Mouse (Mus musculus): Measurements from ENCODE around the gene H2al1j.
"Not testable (repeated sequence)": the region's sequence is repeated elsewhere in the genome, so short reads cannot be mapped to it uniquely, and the experiment has no call there.

H2al1j gene

GRCm38 (mm10) chrX:11327522-11327921 is at the start of gene H2al1j:
Gene H2al1j (plus strand): TSS chrX:11327822.
- DNase-seq (ENCODE audit: low read depth in 2 of 2, low spot score in 2 of 2): not testable (repeated sequence)

- DNase-seq (ENCODE audit: low read depth in 2 of 2, low spot score in 2 of 2): no peak
These were observed 46.9 kb upstream of the H2al1j start for GRCm38 (mm10) chrX:11280741-11281140.

GRCm38 (mm10) chrX:11288306-11288882 is 39.2 kb upstream of the H2al1j start:
- no peak for DNase-seq (ENCODE audit: low read depth in 2 of 2, low spot score in 2 of 2)

- no peak for DNase-seq (ENCODE audit: low read depth in 2 of 2, low spot score in 2 of 2)
These were observed 38.4 kb upstream of the H2al1j start for GRCm38 (mm10) chrX:11289244-11289643.

GRCm38 (mm10) chrX:11298957-11299356 is 28.7 kb upstream of the H2al1j start, which contains the start of gene H2al1a:
Gene H2al1a (plus strand): TSS chrX:11299257.
- DNase-seq (ENCODE audit: low read depth in 2 of 2, low spot score in 2 of 2): not testable (repeated sequence)

DNA sequence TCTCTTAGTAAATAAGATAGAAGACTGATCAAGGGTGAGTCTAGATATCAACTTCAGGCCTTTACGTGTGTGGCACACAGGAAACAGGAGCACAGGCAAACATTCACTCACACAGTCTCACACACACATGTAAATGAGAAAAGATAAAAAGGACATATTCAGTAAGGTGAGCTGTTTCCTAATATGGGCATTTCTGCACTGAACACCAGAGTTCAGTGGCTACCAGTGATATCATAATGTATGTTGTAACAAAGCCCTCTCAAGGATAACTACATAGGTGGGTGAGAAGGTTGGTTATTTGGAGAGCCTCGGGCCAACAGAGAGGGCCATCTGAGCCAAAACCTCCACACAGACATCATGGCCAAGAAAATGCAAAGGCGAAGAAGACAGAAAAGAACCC is 25.5 kb upstream of the H2al1j start, which contains the start of gene H2al1b:
Gene H2al1b, plus strand, starts transcription at position 301 of the 400 bp plus-strand sequence.
- DNase-seq (ENCODE audit: low read depth in 2 of 2, low spot score in 2 of 2): not testable (repeated sequence)

GRCm38 (mm10) chrX:11305355-11305754 is 22.3 kb upstream of the H2al1j start, which contains the start of gene H2al1c:
Gene H2al1c (plus strand): TSS chrX:11305655.
- not testable (repeated sequence) for DNase-seq (ENCODE audit: low read depth in 2 of 2, low spot score in 2 of 2)

- not testable (repeated sequence) for DNase-seq (ENCODE audit: low read depth in 2 of 2, low spot score in 2 of 2)
These were observed 19.1 kb upstream of the H2al1j start, which contains the start of gene H2al1d for GRCm38 (mm10) chrX:11308524-11308923. Gene H2al1d (plus strand): TSS chrX:11308824.

DNA sequence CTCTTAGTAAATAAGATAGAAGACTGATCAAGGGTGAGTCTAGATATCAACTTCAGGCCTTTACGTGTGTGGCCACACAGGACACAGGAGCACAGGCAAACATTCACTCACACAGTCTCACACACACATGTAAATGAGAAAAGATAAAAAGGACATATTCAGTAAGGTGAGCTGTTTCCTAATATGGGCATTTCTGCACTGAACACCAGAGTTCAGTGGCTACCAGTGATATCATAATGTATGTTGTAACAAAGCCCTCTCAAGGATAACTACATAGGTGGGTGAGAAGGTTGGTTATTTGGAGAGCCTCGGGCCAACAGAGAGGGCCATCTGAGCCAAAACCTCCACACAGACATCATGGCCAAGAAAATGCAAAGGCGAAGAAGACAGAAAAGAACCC is 16.0 kb upstream of the H2al1j start, which contains the start of gene H2al1e:
Gene H2al1e, plus strand, starts transcription at position 301 of the 400 bp plus-strand sequence.
- not testable (repeated sequence) for DNase-seq (ENCODE audit: low read depth in 2 of 2, low spot score in 2 of 2)

GRCm38 (mm10) chrX:11314858-11315257 is 12.8 kb upstream of the H2al1j start, which contains the start of gene H2al1f:
Gene H2al1f (plus strand): TSS chrX:11315158.
- not testable (repeated sequence) for DNase-seq (ENCODE audit: low read depth in 2 of 2, low spot score in 2 of 2)

DNA sequence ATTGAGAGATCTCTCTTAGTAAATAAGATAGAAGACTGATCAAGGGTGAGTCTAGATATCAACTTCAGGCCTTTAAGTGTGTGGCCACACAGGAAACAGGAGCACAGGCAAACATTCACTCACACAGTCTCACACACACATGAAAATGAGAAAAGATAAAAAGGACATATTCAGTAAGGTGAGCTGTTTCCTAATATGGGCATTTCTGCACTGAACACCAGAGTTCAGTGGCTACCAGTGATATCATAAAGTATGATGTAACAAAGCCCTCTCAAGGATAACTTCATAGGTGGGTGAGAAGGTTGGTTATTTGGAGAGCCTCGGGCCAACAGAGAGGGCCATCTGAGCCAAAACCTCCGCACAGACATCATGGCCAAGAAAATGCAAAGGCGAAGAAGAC is 9.7 kb upstream of the H2al1j start, which contains the start of gene H2al1g:
Gene H2al1g, plus strand, starts transcription at position 301 of the 400 bp plus-strand sequence.
- DNase-seq (ENCODE audit: low read depth in 2 of 2, low spot score in 2 of 2): not testable (repeated sequence)

- not testable (repeated sequence) for DNase-seq (ENCODE audit: low read depth in 2 of 2, low spot score in 2 of 2)
These were observed 6.4 kb upstream of the H2al1j start, which contains the start of gene H2al1h for GRCm38 (mm10) chrX:11321192-11321591. Gene H2al1h (plus strand): TSS chrX:11321492.

- DNase-seq (ENCODE audit: low read depth in 2 of 2, low spot score in 2 of 2): not testable (repeated sequence)
These were observed 3.3 kb upstream of the H2al1j start, which contains the start of gene H2al1i for GRCm38 (mm10) chrX:11324359-11324758. Gene H2al1i (plus strand): TSS chrX:11324659.

- DNase-seq (ENCODE audit: low read depth in 2 of 2, low spot score in 2 of 2): no peak
These were observed 18.1 kb downstream of the H2al1j start for GRCm38 (mm10) chrX:11345762-11346161.

DNA sequence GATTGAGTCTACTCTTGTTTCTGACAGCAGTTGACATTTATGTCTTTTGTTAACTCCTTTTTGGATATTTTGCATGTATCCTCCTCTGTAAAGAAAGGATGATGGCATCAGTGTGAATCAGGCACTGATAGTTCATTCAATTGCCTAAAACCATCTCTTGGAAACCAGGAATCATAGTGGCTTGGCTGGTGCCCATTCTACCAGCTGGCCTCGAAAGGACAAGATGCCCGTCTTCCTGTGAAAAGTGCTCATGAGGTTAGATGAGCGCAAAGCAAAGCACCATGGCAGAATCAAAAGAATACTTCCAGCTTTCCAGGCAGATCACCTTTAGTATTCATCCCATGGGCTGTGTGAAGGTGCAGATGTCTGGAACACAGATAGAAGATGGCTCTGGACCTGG is 19.1 kb downstream of the H2al1j start:
- DNase-seq (ENCODE audit: low read depth in 2 of 2, low spot score in 2 of 2): no peak

DNA sequence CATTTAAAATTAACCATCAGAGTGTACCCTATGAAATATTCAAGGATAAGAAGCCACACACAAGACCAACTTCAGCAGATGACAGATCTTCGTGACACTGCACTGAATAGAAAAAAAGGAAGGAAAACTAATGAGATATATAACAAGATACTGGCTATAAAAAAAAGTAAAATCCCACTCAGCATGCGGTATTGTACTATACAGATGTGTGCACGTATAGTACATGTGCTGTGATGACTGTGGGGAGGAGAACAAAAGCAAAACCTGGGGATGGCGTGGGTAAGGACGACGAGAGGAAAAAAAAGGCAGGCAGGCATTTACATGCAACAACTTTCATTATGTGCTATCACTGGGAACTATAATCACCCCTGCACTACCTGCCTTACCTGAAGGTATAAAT is 33.2 kb downstream of the H2al1j start:
- DNase-seq (ENCODE audit: low read depth in 2 of 2, low spot score in 2 of 2): no peak

DNA sequence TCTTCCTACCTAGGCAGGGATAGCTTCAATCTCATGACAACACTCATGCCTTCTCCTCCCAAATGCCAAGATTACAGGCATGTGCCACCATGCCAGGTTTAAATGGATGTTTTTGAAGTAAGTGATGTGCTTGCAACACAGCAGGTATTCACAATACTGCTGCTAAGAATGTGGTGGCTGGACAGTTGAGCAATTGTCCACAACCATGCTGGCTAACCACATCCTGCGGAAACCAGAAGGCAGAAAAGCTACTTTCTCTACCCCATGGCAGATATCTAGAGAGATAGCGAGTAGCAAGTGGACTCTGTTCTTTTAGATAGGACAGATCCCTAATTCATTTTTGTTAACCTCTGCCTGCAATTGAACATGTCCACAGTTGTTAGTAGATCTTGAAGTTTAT is 33.6 kb downstream of the H2al1j start:
- no peak for DNase-seq (ENCODE audit: low read depth in 2 of 2, low spot score in 2 of 2)

GRCm38 (mm10) chrX:11363890-11364289 is 36.3 kb downstream of the H2al1j start:
- DNase-seq (ENCODE audit: low read depth in 2 of 2, low spot score in 2 of 2): no peak

GRCm38 (mm10) chrX:11365151-11365550 is 37.5 kb downstream of the H2al1j start:
- no peak for DNase-seq (ENCODE audit: low read depth in 2 of 2, low spot score in 2 of 2)

Data from CD8-positive naive resting alpha-beta T cell, adult 2 months (primary cell).